Mouse (Mus musculus) cerebellum, adult 2 months (tissue): Measurements from ENCODE around the gene Gtf2f2. TPM values are rescaled to one million over a fixed set of nuclear protein-coding genes. Genes with fewer than 3 reads are reported as not detected.

ENCODE experiments used
- DNase-seq, 2 experiments: peaks; one replicate each; pipeline ENCODE4 v3.0.0; 2021
- H3K27ac ChIP-seq: fragments of 200-500 bp; 2 replicates; pipeline ENCODE4 v1.5.1; 2012; ENCODE audit warnings: low read length, control low read depth, inconsistent platforms; ENCODE audit not compliant: insufficient read depth
- H3K27me3 ChIP-seq: fragments of 200-500 bp; 2 replicates; pipeline ENCODE4 v1.6.1; 2012; ENCODE audit warnings: inconsistent platforms, mild to moderate bottlenecking, low read length, moderate library complexity; ENCODE audit not compliant: control insufficient read depth, insufficient read depth
- H3K4me1 ChIP-seq: fragments of 200-500 bp; 2 replicates; pipeline ENCODE4 v1.6.1; 2011; ENCODE audit warnings: low read length; ENCODE audit not compliant: control insufficient read depth, insufficient read depth
- H3K4me3 ChIP-seq: fragments of 200-500 bp; replicated peaks from 2 replicates; pipeline ENCODE3; 2011; ENCODE audit warnings: mild to moderate bottlenecking, low read depth, low read length, control low read depth; ENCODE audit not compliant: insufficient read depth
- CTCF ChIP-seq: fragments of 200-500 bp; IDR thresholded peaks from 2 replicates; pipeline ENCODE4 v1.5.1; 2011; ENCODE audit warnings: low read depth, mild to moderate bottlenecking, control low read depth, low read length, moderate library complexity, borderline replicate concordance; ENCODE audit not compliant: insufficient read depth
- POLR2A ChIP-seq: fragments of 200-500 bp; IDR thresholded peaks from 2 replicates; pipeline ENCODE4 v1.6.1; 2011; ENCODE audit warnings: low read length, control low read depth, borderline replicate concordance; ENCODE audit not compliant: insufficient read depth
- WGBS: fragments of 180-500 bp; shearing (Covaris S2); methylation state at CpG from one replicate; pipeline ENCODE4 v1.1.7; 2018; 5-methylcytosine and 5-hydroxymethylcytosine counted together
- polyA plus RNA-seq: library from polyadenylated mRNA; depleted of rRNA; stranded (reverse); fragments of >200 nt; gene quantifications from 2 replicates; pipeline ENCODE4 v1.2.3, GENCODE M21; 2012

The Gtf2f2 gene
- polyA plus RNA-seq, 1 experiment = 12.9 TPM

DNA sequence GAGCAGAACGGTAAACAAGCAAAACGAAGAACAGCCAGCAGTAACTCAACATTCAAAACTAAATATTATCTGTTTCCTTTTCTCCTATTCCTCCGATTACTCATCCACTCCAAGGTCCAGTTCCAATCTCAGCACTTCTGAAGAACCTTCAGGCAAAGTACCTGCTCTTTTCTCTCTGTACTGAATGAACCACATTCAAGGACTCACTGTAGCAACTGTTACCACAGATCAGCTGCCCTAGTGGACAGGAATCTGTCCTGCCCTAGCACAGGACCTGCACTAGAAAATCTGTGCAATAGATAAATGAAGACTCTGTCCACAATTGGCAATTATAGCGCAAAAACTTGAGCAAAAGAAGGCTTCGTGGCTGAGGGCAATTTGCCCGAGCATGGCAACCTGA lies 19.7 kb downstream of the Gtf2f2 start:
- no peak for DNase-seq
- Histone ChIP-seq H3K4me1 (no peaks in the 10 kb centered on the region), H3K27me3 (no peaks in the 10 kb centered on the region), H3K27ac (no peak overlapping the region), H3K4me3 (no peak overlapping the region)
- WGBS = 93% methylated on average over 6 of the region's 6 CpGs
- TF ChIP-seq CTCF = no peak

DNA sequence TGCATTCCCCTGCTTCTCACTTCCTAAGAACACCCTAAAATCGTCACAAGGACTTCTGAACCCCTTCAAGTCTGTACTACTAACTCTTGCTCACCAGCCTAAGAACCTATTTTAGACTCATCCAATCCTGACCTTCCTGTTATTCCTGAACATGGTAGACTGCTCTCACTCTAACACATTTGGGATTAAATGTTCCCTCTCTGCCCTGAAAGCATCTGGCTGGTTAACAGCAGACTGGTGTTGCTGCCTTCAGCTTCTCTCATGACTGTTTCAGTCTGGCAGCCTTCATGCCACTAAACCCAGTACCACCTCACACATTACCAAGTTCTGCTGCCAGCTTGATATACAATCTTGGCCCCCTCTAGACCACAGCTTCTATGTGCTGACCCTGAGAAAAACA lies 21.5 kb downstream of the Gtf2f2 start:
- Histone ChIP-seq H3K4me1 (peaks cover 2% of the 10 kb centered on the region; the same call in 1 of the 2 replicates), H3K27me3 (no peaks in the 10 kb centered on the region), H3K27ac (no peak overlapping the region), H3K4me3 (no peak overlapping the region)
- TF ChIP-seq CTCF = no peak
- 91% methylated on average over 1 of the region's 1 CpGs for WGBS
- DNase-seq = no peak

DNA sequence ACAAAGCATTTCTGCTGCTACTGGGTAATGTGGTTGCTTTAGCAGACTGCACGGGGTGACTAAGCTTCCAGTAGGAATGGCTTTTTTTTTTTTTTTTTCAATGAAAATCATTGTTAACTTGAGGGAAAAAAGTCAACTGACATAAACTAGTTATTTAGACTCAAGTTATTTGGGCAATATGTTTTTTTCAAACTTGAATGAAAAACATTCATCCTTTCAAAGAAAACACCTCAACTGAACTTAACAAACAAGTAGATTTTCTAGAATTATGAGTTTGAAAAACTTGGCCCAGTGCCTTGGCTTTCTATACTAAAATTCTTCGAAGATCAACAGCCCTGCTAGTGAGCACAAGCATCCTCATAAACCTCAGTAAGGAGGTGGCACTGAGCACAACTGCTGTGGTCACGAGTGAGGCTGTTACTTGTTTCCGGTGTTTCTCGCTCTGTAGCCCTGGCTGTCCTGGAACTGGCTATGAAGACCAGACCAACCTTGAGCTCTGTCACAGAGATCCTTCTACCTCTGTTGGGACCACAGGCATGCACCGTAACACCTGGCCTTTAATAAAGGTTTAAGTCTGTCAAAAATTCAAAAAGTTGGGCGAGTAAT lies 23.7 kb downstream of the Gtf2f2 start:
- no peak overlapping the region for H3K4me3 ChIP-seq
- no peak for TF ChIP-seq POLR2A
- TF ChIP-seq CTCF = no peak
- WGBS = 83% methylated on average over 7 of the region's 7 CpGs
- H3K27ac ChIP-seq = no peak overlapping the region
- H3K4me1 ChIP-seq = peaks cover 2% of the 10 kb centered on the region; the same call in 1 of the 2 replicates
- no peaks in the 10 kb centered on the region for H3K27me3 ChIP-seq
- no peak for DNase-seq

DNA sequence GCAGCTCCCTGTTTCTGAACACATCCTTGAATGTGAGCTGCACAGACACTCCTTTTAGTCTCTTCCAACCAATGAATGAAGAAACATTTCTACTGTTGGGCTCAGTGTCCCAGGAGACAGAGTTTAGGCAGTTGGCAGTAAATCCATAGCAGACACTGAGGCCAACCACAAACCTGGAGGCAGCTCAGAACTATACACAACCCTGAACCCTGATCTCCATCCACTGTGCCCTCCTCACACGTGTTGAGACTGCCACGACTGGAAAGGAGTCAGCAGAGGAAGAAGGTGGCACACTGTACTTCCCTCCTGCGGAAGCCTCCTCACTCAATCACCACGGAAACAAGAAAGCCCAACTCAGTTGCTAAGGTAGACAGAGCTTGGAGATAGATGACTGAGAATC lies 25.6 kb downstream of the Gtf2f2 start:
- 24% methylated on average over 4 of the region's 4 CpGs for WGBS
- TF ChIP-seq POLR2A = no peak
- no peak for TF ChIP-seq CTCF
- Histone ChIP-seq H3K27me3 (no peaks in the 10 kb centered on the region), H3K4me1 (peaks cover 2% of the 10 kb centered on the region; the same call in 1 of the 2 replicates), H3K4me3 (no peak overlapping the region), H3K27ac (no peak overlapping the region)
- DNase-seq = no peak

DNA sequence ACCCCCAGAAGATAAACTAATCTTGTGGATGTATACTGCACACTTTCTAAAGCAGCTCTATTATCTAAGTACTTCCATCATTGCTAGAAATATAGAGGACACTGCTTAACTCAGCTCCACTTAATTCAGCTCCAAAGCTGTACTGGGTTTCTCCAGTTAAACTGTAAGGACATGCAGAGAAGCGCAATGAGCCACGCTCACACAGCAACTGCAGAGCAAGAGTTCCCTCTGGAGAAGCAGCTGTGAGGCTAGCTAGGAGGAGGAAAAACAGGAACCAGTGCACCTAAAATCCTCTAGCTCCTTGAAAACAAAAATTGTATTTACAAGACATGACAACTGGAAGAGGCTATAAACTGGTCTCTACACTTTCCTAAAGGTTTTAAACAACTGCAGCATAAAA lies 26.8 kb downstream of the Gtf2f2 start:
- H3K4me1 ChIP-seq = peaks cover 2% of the 10 kb centered on the region; the same call in 1 of the 2 replicates
- 88% methylated on average over 2 of the region's 2 CpGs for WGBS
- H3K27ac ChIP-seq = no peak overlapping the region
- no peak for TF ChIP-seq POLR2A
- TF ChIP-seq CTCF = no peak
- DNase-seq = no peak
- no peak overlapping the region for H3K4me3 ChIP-seq
- H3K27me3 ChIP-seq = no peaks in the 10 kb centered on the region

DNA sequence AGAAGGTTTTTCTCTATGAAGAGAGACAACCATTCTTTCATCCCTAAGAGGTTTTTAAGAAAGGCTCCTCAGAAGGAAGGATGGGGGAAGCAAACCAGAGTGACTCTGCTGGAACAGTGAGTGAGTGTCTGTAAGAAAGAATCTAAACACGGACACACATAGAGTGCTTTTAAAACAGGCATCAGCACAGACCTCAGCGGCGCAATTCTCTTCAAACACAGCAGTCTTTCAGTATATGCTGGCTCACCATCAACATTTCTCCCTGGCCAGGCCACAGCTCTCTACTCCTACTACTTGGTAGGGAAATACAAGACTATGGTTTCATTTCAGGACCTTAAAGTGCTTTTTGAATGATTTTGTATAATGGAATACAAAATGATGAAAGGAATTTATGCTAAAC lies 29.4 kb downstream of the Gtf2f2 start:
- H3K27me3 ChIP-seq = no peaks in the 10 kb centered on the region
- H3K4me3 ChIP-seq = no peak overlapping the region
- peaks cover 2% of the 10 kb centered on the region; the same call in 1 of the 2 replicates for H3K4me1 ChIP-seq
- DNase-seq = no peak
- no peak overlapping the region for H3K27ac ChIP-seq
- 85% methylated on average over 3 of the region's 3 CpGs for WGBS
- TF ChIP-seq POLR2A (no peak), CTCF (no peak)

DNA sequence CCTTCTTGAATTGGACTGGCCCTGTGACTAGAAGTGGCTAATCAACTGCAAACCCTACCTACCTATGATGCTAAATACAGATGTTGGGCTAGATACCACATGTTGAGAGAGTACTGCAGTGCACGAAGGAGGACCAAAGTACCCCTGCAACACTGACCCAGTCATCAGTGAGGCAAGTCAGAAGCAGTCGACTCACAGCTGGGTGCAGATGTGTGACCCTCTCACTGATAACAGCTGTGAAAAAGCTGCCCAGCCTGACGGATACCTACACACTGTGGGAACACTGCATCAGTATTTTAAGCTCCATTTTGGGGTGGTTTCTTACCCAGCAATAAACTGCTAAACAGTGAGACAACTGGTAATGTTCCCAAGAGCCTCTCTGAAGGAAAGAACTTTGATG lies 34.6 kb downstream of the Gtf2f2 start:
- Histone ChIP-seq H3K4me1 (no peaks in the 10 kb centered on the region), H3K4me3 (no peak overlapping the region), H3K27me3 (no peaks in the 10 kb centered on the region), H3K27ac (no peak overlapping the region)
- WGBS = 79% methylated on average over 3 of the region's 3 CpGs
- DNase-seq = no peak
- TF ChIP-seq CTCF (no peak), POLR2A (no peak)

DNA sequence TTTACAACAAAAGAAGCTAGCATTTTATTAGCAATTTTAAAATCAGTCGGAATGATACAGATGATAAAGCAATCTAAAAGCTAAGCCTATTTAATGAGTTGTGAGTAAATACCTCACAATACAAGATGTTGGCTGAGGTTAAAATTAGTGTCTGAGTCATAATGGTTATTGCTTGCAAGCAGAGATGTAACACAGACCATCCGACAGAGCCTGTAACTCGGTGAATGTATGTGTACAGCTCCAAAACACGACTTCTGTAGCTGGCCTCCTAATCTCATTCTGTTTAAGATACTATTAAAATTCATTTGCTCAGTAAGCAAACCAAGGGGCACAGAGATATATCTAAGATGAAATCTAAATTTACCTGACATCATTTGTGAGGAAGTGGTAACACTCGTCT lies 43.4 kb downstream of the Gtf2f2 start:
- 75% methylated on average over 5 of the region's 5 CpGs for WGBS
- no peaks in the 10 kb centered on the region for H3K4me1 ChIP-seq
- H3K27me3 ChIP-seq = no peaks in the 10 kb centered on the region
- no peak for TF ChIP-seq POLR2A
- no peak for TF ChIP-seq CTCF
- DNase-seq = no peak
- H3K4me3 ChIP-seq = no peak overlapping the region
- H3K27ac ChIP-seq = no peak overlapping the region
